9 mouse cellular contexts compared by ENCODE assay signal in the genomic region with DNA sequence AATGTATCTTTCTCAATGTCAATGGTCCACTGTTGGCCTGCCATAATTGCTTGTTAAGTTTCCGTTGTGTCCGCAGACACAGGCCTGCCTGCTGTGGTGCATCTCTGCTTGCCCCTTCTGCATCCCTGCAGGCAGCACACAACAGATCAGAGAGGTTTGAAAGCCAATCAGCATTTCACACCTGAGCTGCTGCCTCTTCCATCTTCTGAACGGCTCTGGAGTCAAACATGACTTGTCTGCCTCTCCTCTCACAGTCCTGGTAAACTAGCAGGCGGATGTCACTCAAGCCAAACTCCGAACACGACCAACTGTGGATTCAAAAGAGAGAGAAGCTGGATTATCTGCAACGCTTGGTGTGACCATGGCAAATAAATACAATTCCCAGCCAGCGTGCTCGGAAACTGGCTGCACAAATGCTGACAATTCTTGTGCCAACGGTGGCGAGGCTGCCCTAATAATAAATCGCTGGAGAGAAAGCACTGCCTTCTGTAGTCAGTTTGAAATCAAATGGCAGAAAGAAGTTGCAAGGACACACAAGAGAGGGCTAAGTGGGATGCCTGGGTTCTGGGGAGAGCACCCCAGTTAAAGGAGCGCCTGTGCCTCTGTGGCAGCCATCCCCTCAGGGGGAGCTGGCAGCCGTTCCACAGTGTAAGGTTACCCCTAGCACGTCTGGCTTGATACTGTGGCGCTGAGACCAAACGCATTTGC. TPM values are rescaled to one million over a fixed set of nuclear protein-coding genes. Genes with fewer than 3 reads are reported as not detected.
DNase-seq lines count a peak whose midpoint lies in the region; ATAC-seq and TF ChIP-seq lines count a peak whose summit lies in the region.
"Had no signal": no experiment of that assay in that cellular context is flagged by ENCODE, and none has a peak within 500 bp of the region (broad histone marks: within the 10 kb centered on the region; RNA-seq: fewer than 3 reads in every experiment).

No protein-coding gene starts in this region.

- H3K4me2 ChIP-seq in hindbrain, embryonic 11.5 days (replicated peaks; ENCODE audit: low read depth, low read length): no peak overlapping the region
- no peak overlapping the region for H3K4me2 ChIP-seq in forebrain, postnatal 0 days (ENCODE audit: low read depth)
- no peak overlapping the region for H3K4me2 ChIP-seq in midbrain, embryonic 11.5 days

- H3K9me3 ChIP-seq in hindbrain, embryonic 10.5 days: no peaks in the 10 kb centered on the region
- no peaks in the 10 kb centered on the region for H3K9me3 ChIP-seq in hindbrain, embryonic 11.5 days (ENCODE audit: control insufficient read depth, low read length)
- no peaks in the 10 kb centered on the region for H3K9me3 ChIP-seq in forebrain, postnatal 0 days (ENCODE audit: low read length)
- no peaks in the 10 kb centered on the region for H3K9me3 ChIP-seq in midbrain, embryonic 11.5 days (ENCODE audit: control insufficient read depth, low read length)

- no peak overlapping the region for H3K4me3 ChIP-seq in hindbrain, embryonic 10.5 days
- H3K4me3 ChIP-seq in hindbrain, embryonic 11.5 days (ENCODE audit: low read depth, low read length): no peak overlapping the region
- no peak overlapping the region for H3K4me3 ChIP-seq in cerebellum, adult 2 months (replicated peaks; ENCODE audit: insufficient read depth, low read depth, low read length)
- no peak overlapping the region for H3K4me3 ChIP-seq in forebrain, postnatal 0 days (ENCODE audit: low read depth, low read length)
- no peak overlapping the region for H3K4me3 ChIP-seq in midbrain, embryonic 11.5 days (ENCODE audit: low read depth, low read length)

- no peak for ATAC-seq in hindbrain, embryonic 11.5 days (ENCODE audit: low FRiP score)
- no peak; the same call in none of the 2 replicates for ATAC-seq in forebrain, postnatal 0 days
- no peak for ATAC-seq in midbrain, embryonic 11.5 days (ENCODE audit: low FRiP score)

- 79% methylated on average over 17 of the region's 17 CpGs for WGBS in hindbrain, embryonic 10.5 days
- WGBS in hindbrain, embryonic 11.5 days: 79% methylated on average over 17 of the region's 17 CpGs
- 6% methylated on average over 17 of the region's 17 CpGs for WGBS in cerebellum, adult 2 months
- WGBS in forebrain, postnatal 0 days: 35% methylated on average over 17 of the region's 17 CpGs
- 72% methylated on average over 17 of the region's 17 CpGs for WGBS in midbrain, embryonic 11.5 days

- H3K9ac ChIP-seq in hindbrain, embryonic 11.5 days (ENCODE audit: low read depth, low read length): no peak overlapping the region
- no peak overlapping the region for H3K9ac ChIP-seq in forebrain, postnatal 0 days
- no peak overlapping the region for H3K9ac ChIP-seq in midbrain, embryonic 11.5 days (ENCODE audit: low read length)

- no peaks in the 10 kb centered on the region for H3K27me3 ChIP-seq in hindbrain, embryonic 10.5 days (ENCODE audit: insufficient read depth, poor library complexity, severe bottlenecking)
- no peaks in the 10 kb centered on the region for H3K27me3 ChIP-seq in hindbrain, embryonic 11.5 days (ENCODE audit: control insufficient read depth, insufficient read depth, low read length)
- H3K27me3 ChIP-seq in cerebellum, adult 2 months (ENCODE audit: control insufficient read depth, insufficient read depth, low read length): no peaks in the 10 kb centered on the region
- no peaks in the 10 kb centered on the region for H3K27me3 ChIP-seq in forebrain, postnatal 0 days (ENCODE audit: insufficient read depth, low read length)
- no peaks in the 10 kb centered on the region for H3K27me3 ChIP-seq in midbrain, embryonic 11.5 days (ENCODE audit: control insufficient read depth, insufficient read depth, low read length)

- H3K36me3 ChIP-seq in hindbrain, embryonic 10.5 days: peaks cover 5% of the 10 kb centered on the region; the same call in 1 of the 2 replicates
- H3K36me3 ChIP-seq in hindbrain, embryonic 11.5 days (ENCODE audit: control insufficient read depth, insufficient read depth, low read length): no peaks in the 10 kb centered on the region
- no peaks in the 10 kb centered on the region for H3K36me3 ChIP-seq in forebrain, postnatal 0 days (ENCODE audit: insufficient read depth)
- 0 out of 2 replicates have a peak, but pooled peaks cover 3% of the 10 kb centered on the region for H3K36me3 ChIP-seq in midbrain, embryonic 11.5 days (ENCODE audit: control insufficient read depth, insufficient read depth, low read length)

- TF ChIP-seq POLR2A in cerebellum, adult 2 months (IDR thresholded peaks at IDR 0.05; ENCODE audit: borderline replicate concordance, insufficient read depth, low read length): 0 out of 2 replicates have a peak, but pooled peaks have one; percentile 5

- peaks cover 38% of the 10 kb centered on the region for H3K4me1 ChIP-seq in hindbrain, embryonic 10.5 days (replicated peaks)
- H3K4me1 ChIP-seq in hindbrain, embryonic 11.5 days (replicated peaks; ENCODE audit: control insufficient read depth, insufficient read depth, low read length): peaks cover 3% of the 10 kb centered on the region
- peaks cover 30% of the 10 kb centered on the region for H3K4me1 ChIP-seq in cerebellum, adult 2 months (ENCODE audit: control insufficient read depth, insufficient read depth, low read length)
- no peaks in the 10 kb centered on the region; the same call in none of the 2 replicates for H3K4me1 ChIP-seq in forebrain, postnatal 0 days (ENCODE audit: insufficient read depth)
- H3K4me1 ChIP-seq in midbrain, embryonic 11.5 days (ENCODE audit: control insufficient read depth, insufficient read depth, low read length): peaks cover 20% of the 10 kb centered on the region

- TF ChIP-seq CTCF in cerebellum, adult 2 months (IDR thresholded peaks at IDR 0.05; ENCODE audit: borderline replicate concordance, insufficient read depth, low read depth, low read length): no peak
- TF ChIP-seq CTCF in forebrain, postnatal 0 days (IDR thresholded peaks at IDR 0.05; ENCODE audit: low read depth): no peak

- peak overlapping the region; percentile 85 for H3K27ac ChIP-seq in hindbrain, embryonic 10.5 days
- no peak overlapping the region for H3K27ac ChIP-seq in hindbrain, embryonic 11.5 days (ENCODE audit: low read depth, low read length)
- H3K27ac ChIP-seq in cerebellum, adult 2 months (ENCODE audit: insufficient read depth, low read length): peak overlapping the region; percentile 87
- 0 out of 2 replicates have a peak overlapping the region, but pooled peaks have one; percentile 3 for H3K27ac ChIP-seq in forebrain, postnatal 0 days (ENCODE audit: low read depth, low read length)
- H3K27ac ChIP-seq in midbrain, embryonic 11.5 days (ENCODE audit: low read depth, low read length): peak overlapping the region; percentile 20; the same call in 1 of the 2 replicates
- H3K27ac ChIP-seq: macrophage had no signal

- no peak for DNase-seq in hindbrain, embryonic 10.5 days (ENCODE audit: low spot score)
- no peak for DNase-seq in hindbrain, embryonic 11.5 days (ENCODE audit: low spot score)
- DNase-seq in cerebellum, adult 2 months: peak; percentile 81 to 83
- peak; percentile 49 for DNase-seq in forebrain, postnatal 0 days
- DNase-seq in midbrain, embryonic 11.5 days (ENCODE audit: low spot score, missing footprints): no peak
- no peak for DNase-seq in adrenal gland, postnatal 4 days (ENCODE audit: low spot score in 2 of 2)
- DNase-seq in spleen, postnatal 14 days (ENCODE audit: low spot score in 2 of 2): no peak
- no peak for DNase-seq in thymus, postnatal 0 days (ENCODE audit: low spot score)

RNA-seq across cellular contexts. Expression of a gene that starts 49.6 kb away (rescaled TPM):
- 5.0 and 5.8 TPM in 2 replicates for polyA plus RNA-seq in hindbrain, embryonic 10.5 days (2016; fragmentation: Nextera tagmentation; extraction: Ambion mirVana)
- 6.9 and 7.9 TPM in 2 replicates for polyA plus RNA-seq in hindbrain, embryonic 11.5 days (2014; fragmentation: Nextera tagmentation; extraction: Ambion mirVana)
- polyA plus RNA-seq in cerebellum, adult 2 months (2012; rRNA removed): 16.3 and 17.3 TPM in 2 replicates
- total RNA-seq in forebrain, postnatal 0 days (2014; rRNA removed): 31.2 and 37.7 TPM in 2 replicates
- 3.1 and 5.1 TPM in 2 replicates for polyA plus RNA-seq in forebrain, postnatal 0 days (2015; fragmentation: Nextera tagmentation; extraction: Ambion mirVana)
- 4.9 and 5.5 TPM in 2 replicates for polyA plus RNA-seq in midbrain, embryonic 11.5 days (2014; fragmentation: Nextera tagmentation; extraction: Ambion mirVana)
- total RNA-seq in adrenal gland, postnatal 4 days (2021): 10 to 100 TPM; 11.9 to 16.0 TPM
- 0.71 and 0.90 TPM in 2 replicates for polyA plus RNA-seq in thymus, postnatal 0 days (2015; fragmentation: Nextera tagmentation; extraction: Ambion mirVana)

Comparison
In these comparisons a context has a peak if more than half of its experiments do, and no peak if none do; other contexts are left out.
1. DNase-seq: peak in cerebellum, adult 2 months (2 of 2) and forebrain, postnatal 0 days (single experiment); none in hindbrain, embryonic 10.5 days (single experiment), hindbrain, embryonic 11.5 days (single experiment), midbrain, embryonic 11.5 days (single experiment), adrenal gland, postnatal 4 days (0 of 2), spleen, postnatal 14 days (0 of 2) and thymus, postnatal 0 days (single experiment).